Mouse (Mus musculus) liver, adult 2 months (tissue): ENCODE data around the gene Hist1h1d.

Experiments used
- CTCF ChIP-seq: fragments of 200-500 bp; IDR thresholded peaks from 2 replicates; pipeline ENCODE4 v1.5.1; 2011; ENCODE audit warnings: low read depth, low read length, control low read depth
- POLR2A ChIP-seq: fragments of 200-500 bp; IDR thresholded peaks from 2 replicates; pipeline ENCODE4 v1.6.1; 2011; ENCODE audit warnings: low read length, control low read depth; ENCODE audit not compliant: insufficient read depth; ENCODE audit errors: extremely low read depth

DNA sequence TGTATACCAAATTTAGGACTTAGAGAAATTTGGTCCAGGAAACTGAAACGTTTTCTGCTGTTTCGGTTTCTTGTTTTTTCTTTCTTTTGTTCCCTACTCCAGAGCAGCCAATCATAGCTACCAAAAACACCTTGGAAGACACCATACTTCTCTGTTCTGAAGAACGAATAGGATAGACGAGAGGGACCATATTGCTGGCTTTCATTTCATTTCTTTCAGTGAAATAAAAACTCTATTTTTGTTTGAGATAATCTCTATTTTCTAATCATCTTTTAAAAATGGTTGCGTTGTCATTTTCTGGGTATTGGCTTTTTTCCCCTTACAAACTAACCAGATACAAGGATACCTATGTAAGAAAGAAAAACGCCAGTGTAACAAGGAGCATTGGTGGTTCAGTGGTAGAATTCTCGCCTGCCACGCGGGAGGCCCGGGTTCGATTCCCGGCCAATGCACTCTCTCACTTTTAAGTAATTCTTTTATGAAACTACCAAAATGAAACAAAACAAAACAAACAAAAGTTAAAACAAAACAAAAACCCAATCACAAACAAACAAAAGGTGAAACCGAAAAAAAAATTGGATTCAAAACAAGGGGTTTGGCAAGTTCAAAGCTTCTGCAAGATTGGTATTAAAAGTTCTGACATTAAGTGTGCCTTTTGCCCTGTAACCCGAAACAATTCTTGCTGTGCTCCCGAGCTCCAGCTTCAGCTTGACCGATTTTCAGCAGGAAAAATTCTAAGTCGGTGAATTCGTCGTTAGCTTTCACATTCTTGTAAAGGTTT is 36.0 kb upstream of the Hist1h1d start:
- TF ChIP-seq CTCF (no peak), POLR2A (no peak)
